Mouse (Mus musculus): ENCODE measurements around the gene Dis3l2.

DNA sequence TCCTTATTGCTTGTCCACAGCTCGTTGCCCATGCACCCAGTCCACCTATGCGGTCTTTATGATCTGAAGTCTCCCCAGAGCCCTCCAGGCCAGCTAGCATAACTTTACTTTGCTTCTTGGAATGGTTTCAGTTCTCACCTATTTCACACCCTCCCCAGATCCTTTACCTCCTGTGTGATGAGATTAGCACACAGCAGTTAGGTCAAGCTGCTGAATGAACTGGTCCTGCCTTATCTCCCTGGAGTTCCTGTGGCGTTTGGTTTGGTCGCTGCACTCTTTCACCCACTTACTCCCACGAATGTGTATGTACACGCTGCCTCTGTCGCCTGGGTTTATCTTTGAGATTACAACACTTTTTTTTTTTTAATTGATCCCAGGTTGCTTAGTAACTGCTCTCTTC, 3.2 kb upstream of the Dis3l2 start:
- no peak for TF ChIP-seq POLR2A (IDR thresholded peaks at IDR 0.05; ENCODE audit: borderline replicate concordance, insufficient read depth, low read length)
- no peak for TF ChIP-seq CTCF (IDR thresholded peaks at IDR 0.05; ENCODE audit: borderline replicate concordance, insufficient read depth, low read depth, low read length)

Data from cerebellum, adult 2 months (tissue).